15 mouse cellular contexts compared by ENCODE assay signal in genomic region chr14:62235969-62236368, GRCm38 (mm10). TPM values are rescaled to one million over a fixed set of nuclear protein-coding genes. Genes with fewer than 3 reads are reported as not detected.
DNase-seq lines count a peak whose midpoint lies in the region; ATAC-seq and TF ChIP-seq lines count a peak whose summit lies in the region.
"Had no signal": no experiment of that assay in that cellular context is flagged by ENCODE, and none has a peak within 500 bp of the region (broad histone marks: within the 10 kb centered on the region; RNA-seq: fewer than 3 reads in every experiment).

No protein-coding gene starts in this region.

- no peak for TF ChIP-seq CTCF in gastrocnemius, adult 2 months (IDR thresholded peaks at IDR 0.05)
- no peak for TF ChIP-seq CTCF in midbrain, postnatal 0 days (IDR thresholded peaks at IDR 0.05)
- TF ChIP-seq CTCF in cerebellum, adult 2 months (IDR thresholded peaks at IDR 0.05; ENCODE audit: borderline replicate concordance, insufficient read depth, low read depth, low read length): no peak

- peak; percentile 21 for DNase-seq in gastrocnemius, postnatal 14 days
- no peak for DNase-seq in gastrocnemius, adult 2 months
- peak; percentile 47 for DNase-seq in midbrain, postnatal 0 days (ENCODE audit: low spot score)
- no peak for DNase-seq in cerebellum, adult 2 months
- DNase-seq: adrenal gland, postnatal 14 days; heart, postnatal 36 days; kidney, adult 18-20 months; right cerebral cortex, postnatal 14 days had no signal

- H3K4me1 ChIP-seq in midbrain, postnatal 0 days (ENCODE audit: insufficient read depth, low read length): no peaks in the 10 kb centered on the region
- H3K4me1 ChIP-seq in midbrain, embryonic 13.5 days (replicated peaks): no peaks in the 10 kb centered on the region
- 0 out of 2 replicates have a peak, but pooled peaks cover 5% of the 10 kb centered on the region for H3K4me1 ChIP-seq in hindbrain, embryonic 15.5 days (replicated peaks)
- no peaks in the 10 kb centered on the region; the same call in 1 of the 2 replicates for H3K4me1 ChIP-seq in heart, embryonic 11.5 days (ENCODE audit: control insufficient read depth, insufficient read depth, low read length)
- no peaks in the 10 kb centered on the region for H3K4me1 ChIP-seq in cerebellum, adult 2 months (ENCODE audit: control insufficient read depth, insufficient read depth, low read length)
- H3K4me1 ChIP-seq: midbrain, embryonic 15.5 days had no signal

- intact Hi-C loops in gastrocnemius, postnatal 14 days (cut with DNase I; ENCODE audit: low total_unique reads): no loop called here
- intact Hi-C loops in gastrocnemius, adult 2 months (cut with DNase I): no loop called here

- H3K9ac ChIP-seq in midbrain, postnatal 0 days (replicated peaks; ENCODE audit: low read length, poor library complexity, severe bottlenecking): no peak overlapping the region
- H3K9ac ChIP-seq in midbrain, embryonic 13.5 days (replicated peaks): no peak overlapping the region
- 0 out of 2 replicates have a peak overlapping the region, but pooled peaks have one; percentile 1 for H3K9ac ChIP-seq in hindbrain, embryonic 15.5 days
- H3K9ac ChIP-seq in heart, embryonic 11.5 days (ENCODE audit: low read depth, low read length): no peak overlapping the region
- H3K9ac ChIP-seq: midbrain, embryonic 15.5 days had no signal

- H3K27ac ChIP-seq in gastrocnemius, adult 2 months: no peak overlapping the region
- no peak overlapping the region for H3K27ac ChIP-seq in midbrain, postnatal 0 days (ENCODE audit: low read depth, low read length)
- H3K27ac ChIP-seq in midbrain, embryonic 13.5 days: no peak overlapping the region
- H3K27ac ChIP-seq in hindbrain, embryonic 15.5 days (replicated peaks): peak overlapping the region; percentile 11; the same call in 1 of the 2 replicates
- no peak overlapping the region for H3K27ac ChIP-seq in heart, embryonic 11.5 days (ENCODE audit: low read depth, low read length)
- H3K27ac ChIP-seq in cerebellum, adult 2 months (ENCODE audit: insufficient read depth, low read length): no peak overlapping the region
- H3K27ac ChIP-seq: macrophage; midbrain, embryonic 15.5 days had no signal

- TF ChIP-seq POLR2A in cerebellum, adult 2 months (IDR thresholded peaks at IDR 0.05; ENCODE audit: borderline replicate concordance, insufficient read depth, low read length): no peak

- no peaks in the 10 kb centered on the region for H3K36me3 ChIP-seq in midbrain, postnatal 0 days (ENCODE audit: insufficient read depth, low read length)
- H3K36me3 ChIP-seq in midbrain, embryonic 13.5 days: no peaks in the 10 kb centered on the region
- no peaks in the 10 kb centered on the region for H3K36me3 ChIP-seq in hindbrain, embryonic 15.5 days
- no peaks in the 10 kb centered on the region for H3K36me3 ChIP-seq in heart, embryonic 11.5 days (ENCODE audit: control insufficient read depth, insufficient read depth, low read length)
- H3K36me3 ChIP-seq: midbrain, embryonic 15.5 days had no signal

- WGBS in midbrain, postnatal 0 days: 69% methylated on average over 7 of the region's 7 CpGs
- 72% methylated on average over 7 of the region's 7 CpGs for WGBS in midbrain, embryonic 13.5 days
- WGBS in hindbrain, embryonic 15.5 days: 47% methylated on average over 7 of the region's 7 CpGs
- WGBS in heart, embryonic 11.5 days (ENCODE audit: insufficient replicate concordance): 36% methylated on average over 7 of the region's 7 CpGs
- 29% methylated on average over 7 of the region's 7 CpGs for WGBS in cerebellum, adult 2 months

- no peak for ATAC-seq in midbrain, postnatal 0 days (ENCODE audit: low FRiP score)
- ATAC-seq in midbrain, embryonic 13.5 days: no peak
- ATAC-seq in hindbrain, embryonic 15.5 days (ENCODE audit: low FRiP score, low read depth): no peak
- ATAC-seq in heart, embryonic 11.5 days (replicated peaks; ENCODE audit: insufficient number of reproducible peaks, low FRiP score, low TSS enrichment): no peak
- ATAC-seq: midbrain, embryonic 15.5 days had no signal

- H3K4me3 ChIP-seq in gastrocnemius, adult 2 months: no peak overlapping the region
- H3K4me3 ChIP-seq in midbrain, postnatal 0 days (ENCODE audit: low read depth, low read length): no peak overlapping the region
- H3K4me3 ChIP-seq in midbrain, embryonic 13.5 days (replicated peaks): no peak overlapping the region
- no peak overlapping the region for H3K4me3 ChIP-seq in hindbrain, embryonic 15.5 days
- no peak overlapping the region for H3K4me3 ChIP-seq in heart, embryonic 11.5 days (ENCODE audit: low read depth, low read length)
- no peak overlapping the region for H3K4me3 ChIP-seq in cerebellum, adult 2 months (replicated peaks; ENCODE audit: insufficient read depth, low read depth, low read length)
- H3K4me3 ChIP-seq: midbrain, embryonic 15.5 days had no signal

- H3K27me3 ChIP-seq in midbrain, postnatal 0 days (ENCODE audit: insufficient read depth, low read length): no peaks in the 10 kb centered on the region
- no peaks in the 10 kb centered on the region for H3K27me3 ChIP-seq in midbrain, embryonic 13.5 days
- no peaks in the 10 kb centered on the region for H3K27me3 ChIP-seq in hindbrain, embryonic 15.5 days
- no peaks in the 10 kb centered on the region for H3K27me3 ChIP-seq in heart, embryonic 11.5 days (ENCODE audit: control insufficient read depth, insufficient read depth, low read length)
- H3K27me3 ChIP-seq in cerebellum, adult 2 months (ENCODE audit: control insufficient read depth, insufficient read depth, low read length): no peaks in the 10 kb centered on the region
- H3K27me3 ChIP-seq: midbrain, embryonic 15.5 days had no signal

- no peak overlapping the region for H3K4me2 ChIP-seq in midbrain, postnatal 0 days (ENCODE audit: low read depth, low read length, poor library complexity, severe bottlenecking)
- H3K4me2 ChIP-seq in midbrain, embryonic 13.5 days (replicated peaks): no peak overlapping the region
- 0 out of 2 replicates have a peak overlapping the region, but pooled peaks have one; percentile 4 for H3K4me2 ChIP-seq in hindbrain, embryonic 15.5 days
- no peak overlapping the region for H3K4me2 ChIP-seq in heart, embryonic 11.5 days
- H3K4me2 ChIP-seq: midbrain, embryonic 15.5 days had no signal

- H3K9me3 ChIP-seq in midbrain, postnatal 0 days (ENCODE audit: low read length): no peaks in the 10 kb centered on the region
- no peaks in the 10 kb centered on the region for H3K9me3 ChIP-seq in midbrain, embryonic 13.5 days
- H3K9me3 ChIP-seq in hindbrain, embryonic 15.5 days: no peaks in the 10 kb centered on the region
- no peaks in the 10 kb centered on the region for H3K9me3 ChIP-seq in heart, embryonic 11.5 days (replicated peaks; ENCODE audit: control insufficient read depth, low read length)
- H3K9me3 ChIP-seq: midbrain, embryonic 15.5 days had no signal

RNA-seq across cellular contexts. Expression of gene Rnaseh2b, which starts 56.4 kb away (rescaled TPM):
- 1 to 10 TPM; 4.3 to 5.6 TPM for total RNA-seq in gastrocnemius, postnatal 14 days (2021)
- total RNA-seq in gastrocnemius, adult 2 months (2021): 1 to 10 TPM; 4.2 to 6.4 TPM
- 17.7 and 24.1 TPM in 2 replicates for total RNA-seq in midbrain, postnatal 0 days (2014; rRNA removed)
- 29.8 and 32.8 TPM in 2 replicates for polyA plus RNA-seq in midbrain, postnatal 0 days (2015; fragmentation: Nextera tagmentation; extraction: Ambion mirVana)
- polyA plus RNA-seq in midbrain, embryonic 13.5 days (2015; fragmentation: Nextera tagmentation; extraction: Ambion mirVana): 39.3 and 49.4 TPM in 2 replicates
- 32.7 and 35.2 TPM in 2 replicates for polyA plus RNA-seq in hindbrain, embryonic 15.5 days (2015; fragmentation: Nextera tagmentation; extraction: Ambion mirVana)
- 64.2 and 67.8 TPM in 2 replicates for polyA plus RNA-seq in heart, embryonic 11.5 days (2014; fragmentation: Nextera tagmentation; extraction: Ambion mirVana)
- 13.0 and 16.0 TPM in 2 replicates for polyA plus RNA-seq in cerebellum, adult 2 months (2012; rRNA removed)

RNA-seq across cellular contexts. Expression of gene Dleu7, which starts 56.9 kb away (rescaled TPM):
- total RNA-seq in gastrocnemius, postnatal 14 days (2021): not detected
- total RNA-seq in gastrocnemius, adult 2 months (2021): not detected
- 35.0 TPM in 2 replicates for total RNA-seq in midbrain, postnatal 0 days (2014; rRNA removed)
- polyA plus RNA-seq in midbrain, postnatal 0 days (2015; fragmentation: Nextera tagmentation; extraction: Ambion mirVana): 19.3 and 19.7 TPM in 2 replicates
- polyA plus RNA-seq in midbrain, embryonic 13.5 days (2015; fragmentation: Nextera tagmentation; extraction: Ambion mirVana): 5.4 and 5.8 TPM in 2 replicates
- polyA plus RNA-seq in hindbrain, embryonic 15.5 days (2015; fragmentation: Nextera tagmentation; extraction: Ambion mirVana): 14.1 and 18.4 TPM in 2 replicates
- polyA plus RNA-seq in heart, embryonic 11.5 days (2014; fragmentation: Nextera tagmentation; extraction: Ambion mirVana): 0.82 and 1.2 TPM in 2 replicates
- polyA plus RNA-seq in cerebellum, adult 2 months (2012; rRNA removed): 4.9 and 6.6 TPM in 2 replicates
- total RNA-seq: adrenal gland, postnatal 14 days; gastrocnemius, adult 8-10 months; heart, postnatal 36 days; MEL had no signal
- polyA plus RNA-seq: macrophage had no signal

Comparison
In these comparisons a context has a peak if more than half of its experiments do, and no peak if none do; other contexts are left out.
1. DNase-seq: peak in gastrocnemius, postnatal 14 days (single experiment) and midbrain, postnatal 0 days (single experiment); none in gastrocnemius, adult 2 months (single experiment) and cerebellum, adult 2 months (0 of 2).